8 mouse cellular contexts compared by ENCODE assay signal in the genomic region with DNA sequence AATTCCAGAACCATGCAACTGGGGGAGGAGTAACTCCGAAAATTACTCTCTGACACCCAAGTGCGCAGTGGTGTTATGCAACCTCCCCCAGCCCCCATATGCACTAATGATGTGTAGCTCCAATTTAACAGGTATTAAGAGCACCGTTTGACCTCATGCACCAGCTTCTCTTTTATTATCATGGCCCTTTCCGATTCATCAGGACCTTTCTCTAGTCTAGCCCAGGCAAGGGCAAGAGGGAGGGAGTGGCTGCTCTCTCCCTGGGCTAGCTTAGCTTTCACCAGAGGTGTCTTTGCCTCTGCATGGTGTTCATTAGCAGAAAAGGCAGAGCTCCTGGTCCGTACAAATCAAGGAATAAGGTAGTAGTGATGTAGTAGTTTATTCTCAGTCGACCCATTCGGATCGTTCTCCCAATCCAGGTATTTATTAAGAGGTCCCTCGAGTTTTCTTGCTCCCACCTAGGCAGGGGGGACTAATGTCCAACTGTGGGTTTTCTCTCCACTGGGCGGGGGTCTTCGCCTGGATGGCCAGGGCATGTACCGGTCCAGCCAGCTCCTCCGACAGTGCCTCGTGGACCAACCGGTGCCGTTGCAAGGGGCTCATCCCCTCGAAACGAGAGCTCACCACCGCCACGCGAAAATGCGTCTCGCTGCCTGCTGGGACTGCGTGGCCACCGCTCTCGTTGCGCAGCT. TPM values are rescaled to one million over a fixed set of nuclear protein-coding genes. Genes with fewer than 3 reads are reported as not detected.
A peak's percentile ranks its signal among the peaks of the same experiment; 100 is the strongest.
DNase-seq lines count a peak whose midpoint lies in the region; ATAC-seq and TF ChIP-seq lines count a peak whose summit lies in the region.

No protein-coding gene starts in this region.

- no peaks in the 10 kb centered on the region for H3K27me3 ChIP-seq in heart, postnatal 0 days (ENCODE audit: control insufficient read depth, insufficient read depth, low read length)
- H3K27me3 ChIP-seq in hindbrain, embryonic 11.5 days (ENCODE audit: control insufficient read depth, insufficient read depth, low read length): no peaks in the 10 kb centered on the region
- H3K27me3 ChIP-seq in midbrain, embryonic 13.5 days: no peaks in the 10 kb centered on the region

- H3K4me2 ChIP-seq in heart, postnatal 0 days (ENCODE audit: low read depth, low read length): peak overlapping the region; percentile 65
- peak overlapping the region; percentile 92 for H3K4me2 ChIP-seq in hindbrain, embryonic 11.5 days (replicated peaks; ENCODE audit: low read depth, low read length)
- peak overlapping the region; percentile 93 for H3K4me2 ChIP-seq in midbrain, embryonic 13.5 days (replicated peaks)

- TF ChIP-seq CTCF in heart, postnatal 0 days (IDR thresholded peaks at IDR 0.05; ENCODE audit: low read depth): no peak

- H3K4me3 ChIP-seq in heart, postnatal 0 days (ENCODE audit: low read depth, low read length): peak overlapping the region; percentile 48
- peak overlapping the region; percentile 61 for H3K4me3 ChIP-seq in hindbrain, embryonic 11.5 days (ENCODE audit: low read depth, low read length)
- H3K4me3 ChIP-seq in midbrain, embryonic 13.5 days (replicated peaks): peak overlapping the region; percentile 71

- 20% methylated on average over 27 of the region's 27 CpGs for WGBS in heart, postnatal 0 days
- WGBS in hindbrain, embryonic 11.5 days: 20% methylated on average over 27 of the region's 27 CpGs
- 19% methylated on average over 27 of the region's 27 CpGs for WGBS in midbrain, embryonic 13.5 days

- H3K27ac ChIP-seq in heart, postnatal 0 days (ENCODE audit: low read depth): peak overlapping the region; percentile 79
- H3K27ac ChIP-seq in hindbrain, embryonic 11.5 days (ENCODE audit: low read depth, low read length): peak overlapping the region; percentile 92
- peak overlapping the region; percentile 96 for H3K27ac ChIP-seq in midbrain, embryonic 13.5 days

- H3K4me1 ChIP-seq in heart, postnatal 0 days (ENCODE audit: control insufficient read depth, insufficient read depth): peaks cover 13% of the 10 kb centered on the region
- H3K4me1 ChIP-seq in hindbrain, embryonic 11.5 days (replicated peaks; ENCODE audit: control insufficient read depth, insufficient read depth, low read length): peaks cover 4% of the 10 kb centered on the region; the same call in 1 of the 2 replicates
- H3K4me1 ChIP-seq in midbrain, embryonic 13.5 days (replicated peaks): peaks cover 17% of the 10 kb centered on the region

- ATAC-seq in heart, postnatal 0 days (ENCODE audit: insufficient read depth, low read depth): peak; percentile 1; the same call in 1 of the 2 replicates
- ATAC-seq in hindbrain, embryonic 11.5 days (ENCODE audit: low FRiP score): peak; percentile 19; the same call in 1 of the 2 replicates
- peak; percentile 65 for ATAC-seq in midbrain, embryonic 13.5 days

- peaks cover 16% of the 10 kb centered on the region; the same call in 1 of the 2 replicates for H3K36me3 ChIP-seq in heart, postnatal 0 days (replicated peaks; ENCODE audit: control insufficient read depth, insufficient read depth, low read length)
- no peaks in the 10 kb centered on the region for H3K36me3 ChIP-seq in hindbrain, embryonic 11.5 days (ENCODE audit: control insufficient read depth, insufficient read depth, low read length)
- peaks cover 40% of the 10 kb centered on the region for H3K36me3 ChIP-seq in midbrain, embryonic 13.5 days

- no peak for TF ChIP-seq EP300 in heart, postnatal 0 days (IDR thresholded peaks at IDR 0.05; ENCODE audit: low read depth)

- H3K9me3 ChIP-seq in heart, postnatal 0 days (replicated peaks; ENCODE audit: control insufficient read depth, low read length): no peaks in the 10 kb centered on the region
- H3K9me3 ChIP-seq in hindbrain, embryonic 11.5 days (ENCODE audit: control insufficient read depth, low read length): no peaks in the 10 kb centered on the region
- H3K9me3 ChIP-seq in midbrain, embryonic 13.5 days: no peaks in the 10 kb centered on the region; the same call in 1 of the 2 replicates

- peak overlapping the region; percentile 45 for H3K9ac ChIP-seq in heart, postnatal 0 days (replicated peaks; ENCODE audit: low read depth, low read length)
- H3K9ac ChIP-seq in hindbrain, embryonic 11.5 days (ENCODE audit: low read depth, low read length): peak overlapping the region; percentile 90
- H3K9ac ChIP-seq in midbrain, embryonic 13.5 days (replicated peaks): peak overlapping the region; percentile 88

- intact Hi-C loops in heart, postnatal 36 days (cut with DNase I): no loop called here
- intact Hi-C loops in left cerebral cortex, postnatal 14 days (cut with DNase I): no loop called here

- DNase-seq in heart, postnatal 0 days (ENCODE audit: low spot score): no peak
- no peak for DNase-seq in heart, postnatal 36 days
- peak; percentile 52 for DNase-seq in MEL-GATA-1-ER (ENCODE audit: extremely low read depth, low read depth)
- no peak for DNase-seq in hindbrain, embryonic 11.5 days (ENCODE audit: low spot score)
- DNase-seq in left cerebral cortex, postnatal 14 days (ENCODE audit: low spot score in 2 of 2): no peak
- DNase-seq in layer of hippocampus, adult 11-12 months (ENCODE audit: low spot score): no peak
- no peak for DNase-seq in gastrocnemius, adult 8-10 months (ENCODE audit: low spot score in 2 of 2)

RNA-seq across cellular contexts. Expression of gene Sv2a, which starts 15.6 kb away (rescaled TPM):
- total RNA-seq in heart, postnatal 0 days (2014; rRNA removed; ENCODE audit: low replicate concordance): 9.8 and 15.4 TPM in 2 replicates
- polyA plus RNA-seq in heart, postnatal 0 days (2015; fragmentation: Nextera tagmentation; extraction: Ambion mirVana): 10.8 and 11.2 TPM in 2 replicates
- total RNA-seq in heart, postnatal 36 days (2021): 1 to 10 TPM; 3.4 to 9.9 TPM
- 10.8 and 13.0 TPM in 2 replicates for polyA plus RNA-seq in hindbrain, embryonic 11.5 days (2014; fragmentation: Nextera tagmentation; extraction: Ambion mirVana)
- polyA plus RNA-seq in midbrain, embryonic 13.5 days (2015; fragmentation: Nextera tagmentation; extraction: Ambion mirVana): 68.3 and 72.0 TPM in 2 replicates
- total RNA-seq in left cerebral cortex, postnatal 14 days (2021): 100 to 1,000 TPM; 448 to 477 TPM
- total RNA-seq in gastrocnemius, adult 8-10 months (2022): under 1 TPM; 0.16 to 0.34 (median 0.23) TPM

RNA-seq across cellular contexts. Expression of gene Bola1, which starts 22.9 kb away (rescaled TPM):
- total RNA-seq in heart, postnatal 0 days (2014; rRNA removed; ENCODE audit: low replicate concordance): 30.0 and 78.1 TPM in 2 replicates
- polyA plus RNA-seq in heart, postnatal 0 days (2015; fragmentation: Nextera tagmentation; extraction: Ambion mirVana): 52.4 and 55.3 TPM in 2 replicates
- total RNA-seq in heart, postnatal 36 days (2021): 10 to 100 TPM; 25.1 to 26.9 TPM
- 73.3 and 77.6 TPM in 2 replicates for polyA plus RNA-seq in hindbrain, embryonic 11.5 days (2014; fragmentation: Nextera tagmentation; extraction: Ambion mirVana)
- 67.7 and 70.4 TPM in 2 replicates for polyA plus RNA-seq in midbrain, embryonic 13.5 days (2015; fragmentation: Nextera tagmentation; extraction: Ambion mirVana)
- total RNA-seq in left cerebral cortex, postnatal 14 days (2021): 10 to 100 TPM; 16.8 to 17.6 TPM
- total RNA-seq in gastrocnemius, adult 8-10 months (2022): 10 to 100 TPM; 21.8 to 30.6 (median 25.6) TPM

RNA-seq across cellular contexts. Expression of gene Hist2h2ab, which starts 23.1 kb away (rescaled TPM):
- total RNA-seq in heart, postnatal 0 days (2014; rRNA removed; ENCODE audit: low replicate concordance): 41.6 and 50.4 TPM in 2 replicates
- not detected in 2 replicates for polyA plus RNA-seq in heart, postnatal 0 days (2015; fragmentation: Nextera tagmentation; extraction: Ambion mirVana)
- total RNA-seq in heart, postnatal 36 days (2021): 1 to 10 TPM; 1.9 to 2.3 TPM
- 1.4 and 3.0 TPM in 2 replicates for polyA plus RNA-seq in hindbrain, embryonic 11.5 days (2014; fragmentation: Nextera tagmentation; extraction: Ambion mirVana)
- 0.71 TPM in 1 of 2 replicates, not detected in the other for polyA plus RNA-seq in midbrain, embryonic 13.5 days (2015; fragmentation: Nextera tagmentation; extraction: Ambion mirVana)
- 10 to 100 TPM in 1 of 2 experiments, 1 to 10 TPM in 1; 7.4 to 11.7 TPM for total RNA-seq in left cerebral cortex, postnatal 14 days (2021)
- 1 to 10 TPM in 2 of 4 experiments, under 1 TPM in 1, not detected in 1; 0.65 to 2.3 (median 1.3) TPM for total RNA-seq in gastrocnemius, adult 8-10 months (2022)

RNA-seq across cellular contexts. Expression of gene Hist2h2ac, which starts 24.1 kb away (rescaled TPM):
- 861 and 913 TPM in 2 replicates for total RNA-seq in heart, postnatal 0 days (2014; rRNA removed; ENCODE audit: low replicate concordance)
- polyA plus RNA-seq in heart, postnatal 0 days (2015; fragmentation: Nextera tagmentation; extraction: Ambion mirVana): 2.5 and 3.4 TPM in 2 replicates
- 10 to 100 TPM; 32.1 to 35.4 TPM for total RNA-seq in heart, postnatal 36 days (2021)
- 9.6 and 12.7 TPM in 2 replicates for polyA plus RNA-seq in hindbrain, embryonic 11.5 days (2014; fragmentation: Nextera tagmentation; extraction: Ambion mirVana)
- polyA plus RNA-seq in midbrain, embryonic 13.5 days (2015; fragmentation: Nextera tagmentation; extraction: Ambion mirVana): 4.4 and 5.4 TPM in 2 replicates
- total RNA-seq in left cerebral cortex, postnatal 14 days (2021): 10 to 100 TPM; 20.6 to 28.7 TPM
- total RNA-seq in gastrocnemius, adult 8-10 months (2022): 10 to 100 TPM in 2 of 4 experiments, 1 to 10 TPM in 2; 4.4 to 13.7 (median 9.9) TPM

RNA-seq across cellular contexts. Expression of gene Hist2h2be, which starts 24.3 kb away (rescaled TPM):
- total RNA-seq in heart, postnatal 0 days (2014; rRNA removed; ENCODE audit: low replicate concordance): 13.2 and 22.1 TPM in 2 replicates
- polyA plus RNA-seq in heart, postnatal 0 days (2015; fragmentation: Nextera tagmentation; extraction: Ambion mirVana): 6.4 and 7.6 TPM in 2 replicates
- total RNA-seq in heart, postnatal 36 days (2021): 10 to 100 TPM in 1 of 2 experiments, 1 to 10 TPM in 1; 8.3 to 10.5 TPM
- polyA plus RNA-seq in hindbrain, embryonic 11.5 days (2014; fragmentation: Nextera tagmentation; extraction: Ambion mirVana): 7.4 and 7.7 TPM in 2 replicates
- 5.9 and 6.5 TPM in 2 replicates for polyA plus RNA-seq in midbrain, embryonic 13.5 days (2015; fragmentation: Nextera tagmentation; extraction: Ambion mirVana)
- 1 to 10 TPM; 2.3 to 3.8 TPM for total RNA-seq in left cerebral cortex, postnatal 14 days (2021)
- total RNA-seq in gastrocnemius, adult 8-10 months (2022): 1 to 10 TPM; 4.3 to 5.9 (median 5.2) TPM

Comparison
In these comparisons a context has a peak if more than half of its experiments do, and no peak if none do; other contexts are left out.
1. ATAC-seq: peak in every context shown above with its lines; median percentile 65 in midbrain, embryonic 13.5 days; 19 in hindbrain, embryonic 11.5 days; 1 in heart, postnatal 0 days.
2. RNA of gene Sv2a, which starts 15.6 kb away (total RNA-seq): 448 to 477 TPM in left cerebral cortex, postnatal 14 days; 9.8 to 15.4 TPM in heart, postnatal 0 days, 3.4 to 9.9 TPM in heart, postnatal 36 days and 0.16 to 0.34 TPM in gastrocnemius, adult 8-10 months; every median in the first group is over 10 times any median in the second.
3. Peak in every context shown above with its lines, with median percentiles within 50 percentile points of each other: H3K27ac ChIP-seq, H3K4me2 ChIP-seq, H3K4me3 ChIP-seq and H3K9ac ChIP-seq.